Mouse (Mus musculus) heart, postnatal 10 days (tissue): ENCODE measurements around the gene Gli3. TPM values are rescaled to one million over a fixed set of nuclear protein-coding genes. Genes with fewer than 3 reads are reported as not detected.

Experiments used
- DNase-seq, 2 experiments: peaks; one replicate each; pipeline ENCODE4 v3.0.0; 2021
- intact Hi-C: fragments of 180-260 bp; cut with DNase I; formaldehyde crosslinking; loops from one replicate; pipeline ENCODE4 v1.15.1; 2025
- total RNA-seq, 2 experiments: library from RNA; stranded (reverse); gene quantifications; 2 replicates each; pipeline ENCODE4 v1.2.3; 2021

The Gli3 gene
- total RNA-seq, 2 experiments from 2014 or later = 8.6 to 9.8 TPM

- intact Hi-C loops = no loop called here
Measured at GRCm38 (mm10) chr13:15487334-15487733, 24.3 kb downstream of the Gli3 start.

GRCm38 (mm10) chr13:15488065-15488464 lies 25.0 kb downstream of the Gli3 start:
- intact Hi-C loops = no loop called here
- DNase-seq = no peak

More at GRCm38 (mm10) chr13:15487334-15487733, 24.3 kb downstream of the Gli3 start:
- no peak for DNase-seq

GRCm38 (mm10) chr13:15495820-15496219 lies 32.8 kb downstream of the Gli3 start:
- intact Hi-C loops = no loop called here
- DNase-seq = no peak

DNA sequence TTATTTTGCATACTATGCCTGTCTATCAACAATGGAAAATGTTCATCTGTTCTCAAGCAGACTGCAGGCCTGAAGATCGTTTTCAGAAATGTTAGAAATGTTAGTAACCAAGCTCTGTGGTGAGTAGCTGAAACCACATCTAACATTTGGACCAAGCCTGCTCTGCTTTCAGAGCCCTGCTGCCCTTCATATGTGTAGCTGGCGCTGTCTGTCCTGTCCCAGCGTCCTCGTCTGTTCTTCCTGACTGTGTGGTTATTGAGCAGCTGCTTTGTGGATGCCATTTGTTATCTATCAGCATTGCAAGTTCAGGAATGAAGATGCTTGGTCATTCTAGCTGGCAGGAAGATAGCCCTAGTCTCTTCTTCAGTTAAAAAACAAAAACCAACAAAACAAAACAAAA lies 35.3 kb downstream of the Gli3 start:
- intact Hi-C loops = no loop called here
- no peak for DNase-seq

GRCm38 (mm10) chr13:15510925-15511324 lies 47.9 kb downstream of the Gli3 start:
- DNase-seq = no peak
- intact Hi-C loops = no loop called here

GRCm38 (mm10) chr13:15513114-15513513 lies 50.1 kb downstream of the Gli3 start:
- DNase-seq = no peak
- intact Hi-C loops = no loop called here

DNA sequence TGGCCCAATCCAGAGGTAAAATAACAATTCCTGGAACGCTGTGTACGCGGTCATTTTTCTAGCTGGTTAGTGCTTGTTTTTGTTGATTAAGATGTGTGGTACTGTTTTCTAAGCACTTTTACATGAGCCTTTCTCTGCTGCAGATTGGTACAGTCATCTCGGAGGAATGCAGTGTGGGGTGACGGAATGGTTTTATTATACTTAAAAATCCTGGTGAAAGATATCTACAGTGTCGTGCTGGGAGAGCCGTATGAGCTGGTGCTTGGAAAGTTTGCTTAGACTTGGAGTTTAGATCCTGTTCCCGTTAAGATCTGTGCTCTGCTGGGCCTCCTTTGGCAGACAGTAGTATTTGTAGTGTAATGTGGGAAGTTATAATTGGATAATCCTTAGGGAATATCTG lies 51.0 kb downstream of the Gli3 start:
- intact Hi-C loops = no loop called here
- peak; percentile 4 to 24 for DNase-seq

DNA sequence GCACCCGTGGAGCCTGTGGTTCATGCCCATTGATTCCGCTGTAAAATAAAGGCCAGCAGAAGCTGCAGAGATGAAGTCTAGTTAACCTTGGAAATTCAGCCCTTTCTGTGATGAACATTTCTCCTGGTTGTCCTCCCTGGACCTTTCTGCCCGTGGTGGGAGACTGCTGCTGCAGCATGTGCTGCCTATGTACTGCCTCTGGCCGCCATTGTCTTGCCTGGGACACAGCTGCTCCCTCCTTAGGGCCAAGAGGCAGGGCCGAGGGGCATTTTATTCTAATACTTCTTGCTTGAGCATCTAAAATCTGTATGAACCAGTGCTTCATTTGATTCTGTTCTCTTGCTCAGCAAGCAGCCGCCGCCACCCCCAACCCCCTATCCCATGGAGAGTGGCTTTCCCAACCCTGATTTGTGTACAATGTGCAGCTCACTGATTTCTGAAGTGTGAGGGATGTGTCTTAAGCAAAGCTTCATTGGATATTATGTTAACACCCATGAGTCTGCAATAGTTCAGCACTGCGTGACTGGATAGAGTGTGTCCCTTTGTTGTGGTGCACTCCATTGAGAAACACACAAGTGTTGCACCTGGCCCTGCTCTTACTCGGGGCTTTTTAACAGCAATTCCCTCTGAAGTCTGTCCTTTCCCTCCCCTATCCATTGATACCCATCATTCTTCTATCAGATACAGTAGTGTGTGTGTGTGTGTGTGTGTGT lies 54.2 kb downstream of the Gli3 start:
- DNase-seq = no peak
- intact Hi-C loops = no loop called here

- no peak for DNase-seq
- intact Hi-C loops = no loop called here
Measured at GRCm38 (mm10) chr13:15520353-15520752, 57.3 kb downstream of the Gli3 start.

DNA sequence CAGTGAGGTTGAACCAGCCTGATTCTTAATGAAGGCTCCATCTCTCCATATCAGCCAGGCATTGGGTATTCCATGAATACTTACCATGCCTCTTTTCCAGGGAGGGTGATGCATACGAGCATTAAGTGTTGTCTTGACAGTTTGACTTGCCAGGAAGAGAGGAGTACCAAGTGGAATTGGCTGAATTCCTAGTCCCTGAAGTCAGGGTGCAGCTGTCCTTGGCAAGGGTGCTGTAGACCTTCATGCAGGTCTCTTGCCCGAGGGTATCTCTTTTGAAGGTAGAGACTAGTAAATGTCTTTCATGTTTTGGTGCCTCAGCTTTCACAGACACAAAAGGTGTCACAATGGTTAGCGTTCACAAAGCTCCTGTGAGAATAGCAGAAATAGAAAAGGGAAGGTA lies 59.1 kb downstream of the Gli3 start:
- DNase-seq = no peak
- intact Hi-C loops = no loop called here

GRCm38 (mm10) chr13:15524208-15524607 lies 61.2 kb downstream of the Gli3 start:
- DNase-seq = no peak
- intact Hi-C loops = no loop called here

- DNase-seq = no peak
- intact Hi-C loops = no loop called here
Measured at GRCm38 (mm10) chr13:15526691-15527090, 63.7 kb downstream of the Gli3 start.

GRCm38 (mm10) chr13:15531568-15531967 lies 68.5 kb downstream of the Gli3 start:
- intact Hi-C loops = no loop called here
- DNase-seq = no peak

DNA sequence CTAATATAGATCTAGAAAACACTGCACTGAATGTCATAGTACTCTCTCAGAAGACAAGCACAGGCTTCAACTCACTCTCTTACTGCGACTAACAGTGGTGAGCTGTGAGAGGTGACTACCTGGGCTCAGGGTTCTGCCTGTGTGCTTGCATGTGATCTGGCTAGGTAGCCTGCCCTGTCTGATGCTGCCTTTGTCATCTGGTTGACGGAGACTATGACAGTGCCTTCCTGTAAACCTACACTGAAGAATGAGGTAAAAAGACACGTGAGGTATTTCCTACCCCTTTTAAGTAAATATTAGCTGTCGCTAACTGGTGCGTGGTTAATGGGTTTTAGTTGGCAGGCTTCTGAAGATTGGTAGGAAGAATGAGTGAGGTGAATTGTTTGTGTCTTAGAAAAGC lies 74.2 kb downstream of the Gli3 start:
- intact Hi-C loops = no loop called here
- no peak for DNase-seq

GRCm38 (mm10) chr13:15537611-15538010 lies 74.6 kb downstream of the Gli3 start:
- intact Hi-C loops = no loop called here
- DNase-seq = no peak

DNA sequence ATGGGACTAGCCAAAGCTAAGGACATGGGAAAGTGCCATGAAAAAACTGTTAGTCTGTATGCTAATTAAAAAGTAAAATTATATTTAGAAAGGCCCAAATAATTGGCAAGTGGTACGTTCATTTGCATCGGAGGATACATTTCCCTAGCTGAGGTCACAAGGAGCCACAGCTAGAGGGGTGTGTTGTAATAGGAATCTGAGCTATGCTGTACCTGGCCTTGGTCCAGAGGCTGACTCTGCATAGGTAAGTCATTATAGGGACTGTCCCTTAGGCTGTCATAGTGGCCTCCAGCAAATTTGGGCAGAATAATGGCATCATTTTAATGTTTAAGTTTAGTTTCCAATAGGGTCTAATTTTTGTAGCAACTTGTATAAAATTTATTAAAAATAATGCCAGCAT lies 75.4 kb downstream of the Gli3 start:
- DNase-seq = no peak

GRCm38 (mm10) chr13:15542053-15542452 lies 79.0 kb downstream of the Gli3 start:
- intact Hi-C loops = no loop called here
- no peak for DNase-seq

More for the DNA sequence above, 75.4 kb downstream of the Gli3 start:
- intact Hi-C loops = no loop called here

- no peak for DNase-seq
- intact Hi-C loops = no loop called here
Measured at GRCm38 (mm10) chr13:15543169-15543887, 80.3 kb downstream of the Gli3 start.

GRCm38 (mm10) chr13:15543888-15544640 lies 81.0 kb downstream of the Gli3 start:
- no peak for DNase-seq
- intact Hi-C loops = no loop called here

DNA sequence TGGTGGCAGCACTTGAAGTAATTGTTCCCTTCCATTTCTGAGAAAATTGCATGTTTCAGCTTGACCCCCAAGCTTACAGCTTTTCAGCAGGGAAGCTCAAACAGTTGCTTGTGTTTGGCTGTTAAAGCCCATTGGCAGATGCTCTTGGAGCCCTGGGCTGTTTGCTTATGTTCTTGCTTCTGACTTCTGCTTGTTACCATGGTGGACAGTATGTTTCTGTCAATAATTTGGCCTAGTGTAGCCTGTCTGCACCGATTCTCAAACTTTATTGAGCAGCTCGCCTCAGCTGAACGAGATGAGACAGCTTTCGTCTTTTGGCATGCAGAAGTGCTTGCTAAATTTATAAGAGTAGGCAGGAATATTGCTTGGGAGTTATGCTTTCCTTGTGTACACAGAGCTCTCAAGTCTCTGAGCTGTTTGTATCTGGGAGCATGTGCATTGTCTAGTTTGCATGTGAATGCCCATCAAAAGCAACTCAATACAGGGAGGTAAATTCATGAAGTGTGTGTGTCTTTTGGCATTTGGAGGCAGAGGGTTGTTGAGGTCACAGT lies 82.4 kb downstream of the Gli3 start:
- DNase-seq = peak; percentile 22 to 24
- intact Hi-C loops = no loop called here

- intact Hi-C loops = no loop called here
- no peak for DNase-seq
Measured at GRCm38 (mm10) chr13:15546258-15546657, 83.2 kb downstream of the Gli3 start.
